In the genomic region with DNA sequence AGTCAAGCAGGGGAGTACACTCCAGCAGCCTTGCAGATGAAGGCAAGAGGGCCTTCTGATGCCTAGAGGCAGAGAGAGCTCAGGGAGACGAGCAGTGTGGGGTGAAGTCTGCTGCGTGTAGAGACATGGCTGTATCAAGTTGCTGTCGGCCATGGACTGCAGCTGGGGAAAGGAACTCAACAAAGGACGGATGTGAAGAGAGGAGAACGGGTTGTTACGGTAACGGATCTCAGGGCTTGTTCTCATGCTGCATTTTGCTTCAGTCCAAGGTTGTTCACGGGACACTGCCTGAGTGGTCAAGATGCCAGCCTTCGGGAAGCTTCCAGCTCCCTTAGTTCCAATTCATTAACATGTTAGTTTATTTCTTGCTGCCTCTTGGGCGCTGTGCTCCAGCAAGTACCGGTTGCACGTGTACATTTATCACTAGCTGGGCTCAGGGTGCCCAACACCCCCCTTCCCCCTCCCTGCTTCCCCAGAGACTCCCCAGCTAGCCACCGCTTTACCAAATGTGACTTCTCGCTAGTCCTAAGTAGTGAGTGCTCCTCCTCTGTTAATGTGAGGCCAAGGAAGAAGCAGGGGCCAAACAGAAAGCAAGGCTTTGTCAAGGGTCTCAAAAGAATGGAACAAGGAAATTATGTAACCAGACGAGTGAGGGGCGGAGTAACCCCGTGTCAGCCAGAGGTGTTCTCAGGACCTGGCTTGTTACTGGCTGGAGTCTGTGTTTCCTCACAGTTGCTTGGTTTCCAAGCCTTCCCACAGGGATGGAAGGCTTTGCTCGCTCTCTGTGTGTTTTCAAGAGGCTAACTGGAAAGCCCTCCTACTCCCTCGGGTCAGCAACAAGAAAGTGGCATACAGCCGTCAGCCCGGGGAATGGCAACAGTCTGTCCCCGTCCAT, we compare ENCODE assay signal across 7 mouse cellular contexts.
DNase-seq lines count a peak whose midpoint lies in the region; ATAC-seq and TF ChIP-seq lines count a peak whose summit lies in the region.

No protein-coding gene starts in this region.

- H3K4me1 ChIP-seq in liver, postnatal 0 days (ENCODE audit: insufficient read depth): no peaks in the 10 kb centered on the region
- H3K4me1 ChIP-seq in liver, embryonic 12.5 days: no peaks in the 10 kb centered on the region
- H3K4me1 ChIP-seq in forebrain, embryonic 12.5 days: peaks cover 19% of the 10 kb centered on the region
- peaks cover 44% of the 10 kb centered on the region for H3K4me1 ChIP-seq in limb, embryonic 10.5 days
- H3K4me1 ChIP-seq in neural tube, embryonic 11.5 days (ENCODE audit: control insufficient read depth, insufficient read depth, low read length): peaks cover 29% of the 10 kb centered on the region

- H3K4me2 ChIP-seq in liver, postnatal 0 days (ENCODE audit: low read depth, low read length): peak overlapping the region; percentile 35; the same call in 1 of the 2 replicates
- no peak overlapping the region for H3K4me2 ChIP-seq in liver, embryonic 12.5 days
- peak overlapping the region; percentile 19; the same call in 1 of the 2 replicates for H3K4me2 ChIP-seq in forebrain, embryonic 12.5 days
- H3K4me2 ChIP-seq in neural tube, embryonic 11.5 days (ENCODE audit: low read depth): no peak overlapping the region

- no peak overlapping the region for H3K4me3 ChIP-seq in liver, postnatal 0 days (ENCODE audit: low read depth, low read length)
- H3K4me3 ChIP-seq in liver, embryonic 12.5 days: no peak overlapping the region
- H3K4me3 ChIP-seq in forebrain, embryonic 12.5 days (replicated peaks): no peak overlapping the region
- no peak overlapping the region for H3K4me3 ChIP-seq in limb, embryonic 10.5 days
- no peak overlapping the region for H3K4me3 ChIP-seq in neural tube, embryonic 11.5 days (ENCODE audit: low read depth, low read length)

- no peak for DNase-seq in liver, postnatal 0 days
- no peak for DNase-seq in limb, embryonic 10.5 days (ENCODE audit: low spot score)
- DNase-seq in neural tube, embryonic 11.5 days (ENCODE audit: low spot score): peak; percentile 33
- DNase-seq in cerebellum, adult 11-12 months: no peak
- DNase-seq in left cerebral cortex, adult 9 months (ENCODE audit: low spot score in 2 of 2): no peak

- H3K9ac ChIP-seq in liver, postnatal 0 days (replicated peaks): no peak overlapping the region
- no peak overlapping the region for H3K9ac ChIP-seq in liver, embryonic 12.5 days
- no peak overlapping the region for H3K9ac ChIP-seq in forebrain, embryonic 12.5 days
- H3K9ac ChIP-seq in neural tube, embryonic 11.5 days (ENCODE audit: low read length): no peak overlapping the region

- H3K36me3 ChIP-seq in liver, postnatal 0 days (replicated peaks; ENCODE audit: insufficient read depth, low read length): no peaks in the 10 kb centered on the region
- no peaks in the 10 kb centered on the region for H3K36me3 ChIP-seq in liver, embryonic 12.5 days
- no peaks in the 10 kb centered on the region for H3K36me3 ChIP-seq in forebrain, embryonic 12.5 days (replicated peaks)
- no peaks in the 10 kb centered on the region for H3K36me3 ChIP-seq in limb, embryonic 10.5 days
- no peaks in the 10 kb centered on the region for H3K36me3 ChIP-seq in neural tube, embryonic 11.5 days (ENCODE audit: control insufficient read depth, insufficient read depth, low read length)

- WGBS in liver, postnatal 0 days (ENCODE audit: insufficient replicate concordance): 41% methylated on average over 22 of the region's 22 CpGs
- 53% methylated on average over 22 of the region's 22 CpGs for WGBS in liver, embryonic 12.5 days (ENCODE audit: insufficient replicate concordance)
- WGBS in forebrain, embryonic 12.5 days: 44% methylated on average over 22 of the region's 22 CpGs
- WGBS in limb, embryonic 10.5 days: 69% methylated on average over 22 of the region's 22 CpGs
- WGBS in neural tube, embryonic 11.5 days: 48% methylated on average over 22 of the region's 22 CpGs

- no peak for TF ChIP-seq EP300 in liver, postnatal 0 days (IDR thresholded peaks at IDR 0.05; ENCODE audit: low read depth)

- H3K27ac ChIP-seq in liver, postnatal 0 days (ENCODE audit: low read depth): no peak overlapping the region
- H3K27ac ChIP-seq in liver, embryonic 12.5 days: no peak overlapping the region
- no peak overlapping the region for H3K27ac ChIP-seq in forebrain, embryonic 12.5 days
- H3K27ac ChIP-seq in limb, embryonic 10.5 days: peak overlapping the region; percentile 79
- no peak overlapping the region for H3K27ac ChIP-seq in neural tube, embryonic 11.5 days (ENCODE audit: low read depth, low read length)

- no peaks in the 10 kb centered on the region for H3K9me3 ChIP-seq in liver, postnatal 0 days (ENCODE audit: low read length)
- H3K9me3 ChIP-seq in liver, embryonic 12.5 days (replicated peaks): no peaks in the 10 kb centered on the region
- no peaks in the 10 kb centered on the region for H3K9me3 ChIP-seq in forebrain, embryonic 12.5 days
- H3K9me3 ChIP-seq in limb, embryonic 10.5 days (replicated peaks): no peaks in the 10 kb centered on the region
- H3K9me3 ChIP-seq in neural tube, embryonic 11.5 days (ENCODE audit: control insufficient read depth, low read length): no peaks in the 10 kb centered on the region

- no peak for TF ChIP-seq CTCF in liver, postnatal 0 days (IDR thresholded peaks at IDR 0.05; ENCODE audit: low read depth)

- H3K27me3 ChIP-seq in liver, postnatal 0 days (ENCODE audit: insufficient read depth, low read length): no peaks in the 10 kb centered on the region
- H3K27me3 ChIP-seq in liver, embryonic 12.5 days (replicated peaks): peaks cover 4% of the 10 kb centered on the region; the same call in 1 of the 2 replicates
- H3K27me3 ChIP-seq in forebrain, embryonic 12.5 days: no peaks in the 10 kb centered on the region
- no peaks in the 10 kb centered on the region for H3K27me3 ChIP-seq in limb, embryonic 10.5 days (ENCODE audit: low read depth, poor library complexity, severe bottlenecking)
- no peaks in the 10 kb centered on the region for H3K27me3 ChIP-seq in neural tube, embryonic 11.5 days (ENCODE audit: control insufficient read depth, insufficient read depth, low read length)

- ATAC-seq in liver, postnatal 0 days: no peak
- ATAC-seq in liver, embryonic 12.5 days: no peak
- no peak for ATAC-seq in forebrain, embryonic 12.5 days (ENCODE audit: low FRiP score)
- no peak for ATAC-seq in neural tube, embryonic 11.5 days (ENCODE audit: insufficient read depth, low FRiP score, low TSS enrichment)

Comparison
In these comparisons a context has a peak if more than half of its experiments do, and no peak if none do; other contexts are left out.
1. H3K4me2 ChIP-seq: peak in liver, postnatal 0 days (single experiment) and forebrain, embryonic 12.5 days (single experiment); none in liver, embryonic 12.5 days (single experiment) and neural tube, embryonic 11.5 days (single experiment).